Mouse (Mus musculus) layer of hippocampus, adult 18-20 months (tissue): Measurements from ENCODE around the gene Otogl. TPM values are rescaled to one million over a fixed set of nuclear protein-coding genes. Genes with fewer than 3 reads are reported as not detected.
"Not testable (repeated sequence)": the region's sequence is repeated elsewhere in the genome, so short reads cannot be mapped to it uniquely, and the experiment has no call there.

Experiments used
- DNase-seq, 2 experiments: peaks; one replicate each; pipeline ENCODE4 v3.0.0; 2022; ENCODE audit warnings: low spot score in 2 of 2
- total RNA-seq, 2 experiments: library from RNA; stranded (reverse); gene quantifications; 2 replicates each; pipeline ENCODE4 v1.2.3; 2021

Otogl gene
- total RNA-seq, 2 experiments from 2014 or later = 0.32 to 0.41 TPM

- DNase-seq = peak; percentile 15 to 57
Measured at GRCm38 (mm10) chr10:107813814-107814483, 98.0 kb downstream of the Otogl start.

- DNase-seq = no peak
Measured at GRCm38 (mm10) chr10:107810649-107811398, 101.1 kb downstream of the Otogl start.

DNA sequence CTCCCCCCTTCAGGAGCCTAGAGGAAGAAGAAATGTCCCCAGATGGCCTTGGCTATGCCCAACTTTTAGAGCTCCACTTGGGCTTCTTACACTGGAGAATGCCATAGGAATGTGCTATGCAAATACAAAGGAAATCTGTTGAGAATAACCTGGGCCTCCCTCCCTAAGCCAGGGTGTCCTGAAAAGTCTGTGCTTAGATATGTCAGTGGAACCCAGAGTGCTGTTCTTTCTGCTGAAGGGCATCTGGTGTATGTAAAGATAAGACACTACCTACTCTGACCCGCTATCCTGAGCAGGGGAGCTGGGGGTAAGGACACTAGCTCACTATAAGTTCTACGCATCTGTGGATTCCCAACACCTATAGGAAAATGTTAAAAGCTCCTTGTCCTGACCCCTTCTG is 106.7 kb downstream of the Otogl start:
- DNase-seq = no peak

DNA sequence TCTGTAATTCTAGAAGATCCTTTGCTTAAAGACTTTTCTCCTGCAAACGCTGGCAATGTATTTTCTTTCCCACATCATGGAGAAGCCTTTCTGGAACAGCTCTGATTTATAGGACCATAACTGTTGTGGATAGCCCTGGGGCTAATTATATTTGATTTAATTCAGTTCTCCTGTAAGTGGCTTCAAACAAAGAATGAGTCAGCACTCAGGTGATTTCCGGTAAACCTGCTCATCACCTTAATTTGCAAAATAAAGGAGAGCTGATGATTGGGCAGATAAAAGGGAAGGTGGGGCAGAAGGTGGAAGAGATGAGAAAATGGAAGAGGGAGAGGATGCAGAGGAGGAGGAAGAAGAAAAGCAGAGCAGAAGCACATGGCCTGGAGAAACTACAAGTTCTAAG is 107.6 kb downstream of the Otogl start:
- not testable (repeated sequence) for DNase-seq

DNA sequence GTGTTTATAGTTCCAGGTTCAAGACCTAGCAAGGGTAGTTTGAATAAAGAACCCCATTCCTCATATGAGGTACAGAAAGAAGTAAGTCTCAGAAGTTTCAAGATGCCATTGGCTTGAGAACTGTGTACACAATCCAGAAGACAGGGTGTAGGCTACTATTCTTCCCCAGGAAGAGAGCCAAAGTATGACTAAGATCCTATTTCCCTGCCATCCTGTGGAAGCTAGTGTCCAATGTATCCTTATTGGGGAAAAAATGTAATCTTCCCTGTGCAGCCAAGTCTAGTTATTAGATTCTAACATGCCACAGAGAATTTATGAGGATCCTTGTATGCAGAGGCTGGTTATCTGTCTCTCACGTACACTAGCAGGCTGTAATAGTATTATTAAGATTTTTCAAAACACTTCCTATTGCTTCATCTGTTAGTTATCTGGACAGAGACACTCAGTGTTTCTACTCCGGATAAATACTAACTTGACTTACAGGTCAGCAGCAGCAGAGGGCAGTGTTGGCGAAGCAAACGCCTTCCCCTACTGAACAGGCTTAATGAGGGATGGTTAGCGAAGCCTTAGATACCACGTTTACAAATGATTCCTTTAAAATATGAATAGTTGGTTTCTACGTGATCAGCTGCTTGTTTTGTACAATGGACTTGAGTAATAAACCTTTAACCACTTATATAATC is 112.1 kb downstream of the Otogl start:
- DNase-seq = peak; percentile 15 to 76

DNA sequence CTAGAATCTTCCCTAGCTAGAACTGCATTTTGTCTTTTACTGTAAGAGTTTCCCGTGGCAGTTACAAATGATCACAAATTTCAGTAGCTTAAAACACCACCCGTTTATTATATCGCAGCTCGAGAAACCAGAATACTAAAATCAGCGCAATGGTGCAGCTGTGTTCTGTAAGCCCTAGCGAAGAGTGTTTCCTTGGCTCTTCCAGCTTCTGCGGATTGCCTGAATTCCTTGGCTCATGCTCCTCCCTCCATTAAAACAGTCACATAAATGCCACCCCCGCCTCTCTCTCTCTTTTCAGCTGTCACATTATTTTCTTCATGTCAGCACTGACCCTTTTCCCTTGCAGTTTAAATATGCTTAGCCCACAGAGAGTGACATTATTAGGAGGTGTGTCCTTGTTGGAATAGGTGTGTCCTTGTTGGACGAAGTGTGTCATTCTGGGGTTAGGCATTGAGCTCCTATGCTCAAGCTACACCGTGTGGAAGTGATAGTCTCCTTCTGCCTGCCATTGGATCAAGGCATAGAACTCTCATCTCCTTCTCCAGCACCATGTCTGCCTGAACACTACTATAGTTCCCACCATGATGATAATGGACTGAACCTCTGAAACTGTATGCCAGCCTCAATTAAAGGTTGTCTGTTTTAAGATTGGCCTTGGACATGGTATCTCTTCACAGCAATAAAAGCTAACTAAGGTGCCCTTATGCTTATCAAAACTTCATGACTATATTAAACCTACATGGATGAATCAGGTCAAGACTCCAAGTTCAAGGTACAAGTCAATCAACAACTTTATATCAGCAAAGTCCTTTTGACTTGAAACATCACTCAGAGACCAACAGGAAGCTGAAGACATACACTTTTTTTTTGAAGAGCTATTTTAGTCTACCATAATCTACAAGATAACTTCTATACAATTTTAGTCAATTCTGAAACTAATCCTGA is 116.8 kb downstream of the Otogl start:
- DNase-seq = no peak

DNA sequence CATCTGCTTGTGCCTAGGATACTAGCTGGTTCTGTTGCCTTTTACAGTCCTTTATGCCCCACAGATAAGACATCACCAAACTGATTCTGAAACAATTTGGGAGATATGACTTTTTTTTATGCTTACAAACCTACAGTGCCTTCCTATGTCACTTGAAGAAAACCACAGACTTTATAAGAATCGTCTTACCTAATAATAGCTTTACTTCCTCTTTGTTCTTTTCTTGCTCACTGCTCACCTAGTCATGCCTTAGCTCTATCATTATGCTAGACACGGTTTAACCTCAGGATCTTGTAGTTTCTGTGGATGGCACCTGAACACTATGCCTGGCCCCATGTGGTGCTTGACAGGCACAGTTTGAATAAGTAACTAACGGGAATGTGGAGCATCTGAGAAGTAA is 119.4 kb downstream of the Otogl start:
- no peak for DNase-seq

GRCm38 (mm10) chr10:107779548-107779947 is 132.4 kb downstream of the Otogl start:
- no peak for DNase-seq

DNA sequence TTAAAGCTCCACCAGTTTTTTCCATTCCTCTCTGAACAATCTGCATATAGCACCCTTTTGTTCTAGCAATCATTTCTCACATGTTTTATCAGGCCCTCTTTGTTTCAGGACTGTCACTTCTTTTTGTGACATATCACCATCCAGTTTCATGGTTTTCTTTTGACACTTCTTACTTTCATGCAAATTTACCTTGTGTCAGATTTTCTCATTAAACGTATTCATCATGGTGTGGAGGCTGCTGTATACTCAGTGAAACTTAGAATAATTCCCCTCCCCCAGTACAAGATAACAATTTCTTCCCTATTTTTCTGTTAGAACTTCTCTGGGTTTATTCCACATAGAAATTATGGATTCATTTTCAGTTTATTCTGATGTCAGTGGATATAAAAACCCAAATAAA is 152.3 kb downstream of the Otogl start:
- no peak for DNase-seq

GRCm38 (mm10) chr10:107753471-107753870 is 158.5 kb downstream of the Otogl start:
- no peak for DNase-seq

- DNase-seq = peak; percentile 71 to 86
Measured at GRCm38 (mm10) chr10:107752351-107753143, 159.4 kb downstream of the Otogl start.

DNA sequence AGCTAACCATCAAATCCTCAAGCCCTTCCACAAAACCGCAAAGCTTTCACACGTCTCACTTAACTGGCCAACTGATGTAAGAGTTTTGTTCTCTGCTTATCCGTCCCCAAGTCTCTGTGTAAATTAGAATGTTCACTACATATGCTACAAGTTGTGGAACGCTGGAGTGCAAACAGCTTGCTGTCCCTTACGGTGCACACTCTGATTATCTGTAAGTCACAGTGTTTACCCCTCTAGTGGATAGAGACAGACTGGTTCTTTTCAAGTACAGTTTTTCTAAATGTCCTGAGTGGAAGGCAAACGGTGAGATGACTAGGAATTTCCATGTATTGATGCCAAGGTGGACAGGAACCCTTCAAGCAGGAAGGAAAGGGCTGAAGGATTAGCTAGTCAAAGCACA is 160.0 kb downstream of the Otogl start:
- peak; percentile 1 to 8 for DNase-seq

DNA sequence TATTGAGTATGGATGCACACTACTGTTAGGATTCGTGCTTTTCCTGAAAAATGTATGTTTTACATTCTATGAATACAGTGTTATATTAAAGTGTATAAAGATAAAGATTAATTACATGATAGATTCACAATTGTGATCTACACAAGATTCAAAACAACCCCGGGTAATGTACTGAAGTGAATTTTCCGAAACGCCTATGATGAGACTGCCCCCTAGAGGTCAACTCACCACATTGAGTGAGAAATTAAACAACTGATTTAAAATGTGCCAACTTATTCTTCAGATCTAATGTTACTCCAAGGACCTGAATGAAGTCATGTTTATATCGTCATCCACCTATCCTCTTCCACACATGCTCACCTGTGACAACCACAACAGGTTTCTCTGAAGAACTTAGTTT is 164.4 kb downstream of the Otogl start:
- DNase-seq = peak; percentile 24 to 57

- DNase-seq = no peak
Measured at GRCm38 (mm10) chr10:107746717-107747116, 165.2 kb downstream of the Otogl start.

DNA sequence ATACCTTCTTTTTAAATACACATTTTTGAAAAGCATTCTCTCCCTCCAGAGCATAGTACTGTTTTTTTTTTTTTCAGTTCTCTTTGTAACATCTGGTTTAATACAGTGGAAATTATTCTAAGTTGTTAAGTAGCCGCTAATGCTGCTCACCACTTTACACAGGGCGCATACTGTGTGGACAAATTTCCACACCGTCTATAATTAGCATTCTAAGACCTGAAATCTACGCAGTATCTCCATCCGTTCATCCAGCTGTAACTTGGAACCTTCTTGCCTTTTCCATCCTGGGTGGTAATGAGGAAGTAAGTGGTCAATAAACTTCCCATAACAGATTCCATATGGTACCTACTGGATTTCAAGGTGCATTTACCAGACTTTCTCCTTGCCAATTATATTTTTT is 172.1 kb downstream of the Otogl start:
- DNase-seq = no peak

DNA sequence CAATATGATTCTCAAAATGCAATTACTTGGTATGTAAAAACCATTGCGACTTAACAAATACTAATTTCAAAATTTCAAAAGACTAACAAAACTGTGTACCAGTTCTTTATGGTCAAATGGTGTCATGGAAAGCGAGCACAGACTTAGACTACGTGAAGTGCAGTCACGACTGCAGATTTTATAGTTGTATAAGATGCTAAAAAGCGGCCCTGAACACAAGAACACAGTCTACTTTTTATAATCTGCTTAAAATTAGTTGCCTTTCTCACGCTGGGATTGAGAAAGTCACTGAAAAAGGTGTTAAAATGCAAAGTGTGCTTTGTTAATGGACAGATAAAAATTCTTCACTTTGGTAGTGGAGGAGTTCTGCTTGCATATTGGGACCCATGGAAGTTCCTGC is 174.2 kb downstream of the Otogl start:
- DNase-seq = no peak

DNA sequence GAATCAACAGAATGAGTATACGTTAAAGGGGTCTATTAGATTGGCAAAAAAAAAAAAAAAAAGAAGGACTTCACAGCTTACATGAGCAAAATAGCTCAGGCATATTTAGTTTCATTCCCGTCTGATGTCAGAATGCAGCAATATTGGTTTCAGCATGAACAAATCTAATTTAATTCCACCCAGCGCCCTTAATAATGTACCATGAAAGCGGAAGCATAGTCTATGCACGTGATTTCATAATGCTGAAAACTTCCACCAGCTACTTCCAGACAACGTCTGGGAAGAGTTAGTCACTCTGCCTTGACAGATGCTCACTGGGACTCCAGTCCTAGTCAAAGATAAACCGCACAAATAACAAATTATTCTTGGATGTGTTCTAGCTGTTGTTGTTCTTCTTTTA is 176.5 kb downstream of the Otogl start:
- DNase-seq = no peak

DNA sequence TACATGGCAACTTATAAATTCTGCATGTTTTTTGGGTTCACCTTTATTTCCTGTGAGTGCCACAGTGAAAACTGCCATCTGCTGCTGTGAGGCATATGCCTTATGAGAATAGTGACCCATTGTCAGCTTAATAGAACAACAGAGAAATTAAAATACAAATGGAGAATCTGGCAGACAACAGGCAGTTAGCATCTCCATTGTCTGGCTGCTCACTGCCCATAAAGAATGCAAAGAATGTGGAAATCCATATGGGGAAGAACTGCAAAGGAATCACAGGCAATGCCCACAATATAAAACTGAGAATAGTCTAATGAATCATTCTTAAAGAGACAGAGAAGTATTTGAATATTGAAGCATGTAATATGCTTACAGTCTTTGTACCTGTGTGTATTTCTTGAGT is 177.6 kb downstream of the Otogl start:
- DNase-seq = no peak

DNA sequence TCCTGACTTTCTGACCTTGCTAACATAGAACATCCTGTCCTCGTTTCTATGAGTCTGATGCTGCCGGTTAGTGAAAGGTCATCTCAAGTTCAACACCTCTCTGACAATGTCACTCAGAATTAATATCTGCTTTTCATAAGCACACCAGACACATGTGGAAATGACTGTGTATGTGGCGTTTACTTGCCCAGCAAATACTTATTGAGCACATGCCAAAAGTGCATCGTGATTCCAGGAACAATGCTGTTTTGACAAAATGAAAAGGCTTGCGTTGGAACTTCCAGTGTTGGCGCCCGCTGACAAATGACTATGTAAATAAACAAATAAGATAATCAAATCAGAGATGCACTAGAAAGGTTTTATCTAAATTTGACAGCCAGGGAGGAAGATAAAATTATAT is 186.3 kb downstream of the Otogl start:
- DNase-seq = no peak

- no peak for DNase-seq
Measured at GRCm38 (mm10) chr10:107719806-107720205, 192.1 kb downstream of the Otogl start, which contains the start of gene Ptprq. Gene Ptprq, minus strand, starts transcription at chr10:107720051.
